Mouse (Mus musculus): ENCODE measurements around the gene Exosc6.
A peak's percentile ranks its signal among the peaks of the same experiment; 100 is the strongest.
"Not testable (repeated sequence)": the region's sequence is repeated elsewhere in the genome, so short reads cannot be mapped to it uniquely, and the experiment has no call there.

Gene Exosc6

DNA sequence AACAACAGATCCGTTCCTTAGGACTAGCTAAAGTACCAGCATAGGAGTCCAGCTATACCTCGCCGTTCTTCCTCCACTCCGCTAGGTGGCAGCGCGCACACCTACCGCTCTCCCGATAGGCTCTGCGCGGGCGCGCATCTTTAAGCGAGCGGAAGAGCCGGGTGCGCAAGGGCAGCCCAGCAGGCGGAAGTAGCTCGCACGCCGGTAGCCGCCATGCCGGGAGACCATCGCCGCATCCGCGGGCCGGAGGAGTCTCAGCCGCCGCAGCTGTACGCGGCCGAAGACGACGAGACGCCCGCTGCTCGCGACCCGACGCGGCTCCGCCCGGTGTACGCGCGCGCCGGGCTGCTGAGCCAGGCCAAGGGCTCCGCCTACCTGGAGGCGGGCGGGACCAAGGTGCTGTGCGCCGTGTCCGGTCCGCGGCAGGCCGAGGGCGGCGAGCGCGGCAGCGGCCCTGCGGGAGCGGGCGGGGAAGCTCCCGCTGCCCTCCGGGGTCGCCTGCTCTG, at the start of gene Exosc6:
Gene Exosc6 (plus strand): TSS at position 182 of the 506 bp plus-strand sequence.
- peak; percentile 88 to 90 for DNase-seq

DNA sequence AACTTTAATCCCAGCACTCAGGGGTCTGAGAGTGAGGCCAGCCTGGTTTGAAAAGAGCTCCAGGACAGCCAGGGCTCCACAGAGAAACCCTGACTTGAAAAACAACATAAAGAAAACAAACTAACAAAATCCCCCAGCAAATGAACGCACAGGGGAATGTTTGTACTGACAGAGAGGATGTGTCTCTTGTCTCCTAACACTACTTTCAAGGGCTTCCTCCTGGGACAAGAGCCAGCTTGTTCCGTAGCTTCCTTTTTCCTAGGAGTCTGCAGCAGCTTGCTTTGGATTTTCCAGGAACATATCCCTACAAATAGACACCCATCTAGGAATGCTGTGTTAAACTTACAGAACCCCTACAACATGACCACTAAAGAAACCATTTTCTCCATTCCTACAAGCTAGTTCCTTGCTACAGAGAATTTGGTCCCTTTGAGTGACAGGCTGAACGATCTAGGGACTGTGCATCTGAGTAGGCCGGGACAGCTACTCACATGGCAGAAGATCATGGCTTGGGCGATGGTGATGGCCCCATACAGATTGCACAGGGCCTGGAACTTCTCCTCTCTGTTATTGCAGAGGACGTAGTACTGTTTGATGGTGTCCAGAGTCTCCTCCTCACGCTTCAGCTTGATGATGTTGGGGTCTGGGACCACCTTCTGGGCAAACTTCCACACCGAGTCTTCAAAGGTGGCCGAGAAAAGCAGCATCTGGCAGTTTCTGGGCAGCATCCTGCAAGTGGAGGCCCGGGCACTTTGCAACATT, 45.7 kb upstream of the Exosc6 start:
- not testable (repeated sequence) for DNase-seq

DNA sequence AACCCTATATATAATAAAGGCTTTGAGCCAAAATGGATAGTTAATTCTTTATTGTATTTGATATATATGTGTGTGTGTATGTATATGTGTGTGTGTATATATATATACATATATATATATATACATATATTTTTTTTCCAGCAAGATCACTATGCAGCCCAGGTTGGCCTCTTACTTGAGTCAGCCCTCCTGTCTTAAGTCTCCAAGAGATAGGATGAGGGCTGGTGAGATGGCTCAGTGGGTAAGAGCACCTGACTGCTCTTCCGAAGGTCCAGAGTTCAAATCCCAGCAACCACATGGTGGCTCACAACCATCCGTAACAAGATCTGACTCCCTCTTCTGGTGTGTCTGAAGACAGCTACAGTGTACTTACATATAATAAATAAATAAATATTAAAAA, 29.5 kb upstream of the Exosc6 start:
- DNase-seq: not testable (repeated sequence)

DNA sequence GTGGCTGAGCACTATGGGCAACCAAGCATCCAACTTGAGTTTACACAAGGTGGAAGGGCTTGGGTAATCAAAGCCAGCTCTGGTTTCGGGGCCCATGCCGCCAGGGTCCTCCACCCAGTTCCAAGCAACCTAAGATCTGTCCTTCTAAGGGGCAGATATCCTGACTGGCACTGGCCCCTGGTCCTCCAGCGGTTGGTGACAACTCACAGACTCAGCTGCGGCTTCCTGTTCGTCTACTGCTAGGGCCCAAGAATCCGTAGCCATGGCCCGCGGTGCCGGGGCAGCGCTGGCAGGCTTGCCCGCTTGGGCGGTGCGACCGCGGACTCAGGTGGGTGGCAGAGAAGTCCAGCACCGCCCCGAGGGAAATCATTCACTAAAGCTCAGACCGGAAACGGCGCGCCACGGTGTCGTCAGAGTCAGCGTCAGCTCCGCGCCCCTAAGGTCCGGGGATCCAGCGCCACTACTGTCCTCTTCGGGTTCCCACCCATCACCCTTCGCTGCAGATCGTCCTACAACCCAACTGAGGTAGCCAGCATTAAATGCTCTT, 28.7 kb upstream of the Exosc6 start:
- peak; percentile 72 for DNase-seq

DNA sequence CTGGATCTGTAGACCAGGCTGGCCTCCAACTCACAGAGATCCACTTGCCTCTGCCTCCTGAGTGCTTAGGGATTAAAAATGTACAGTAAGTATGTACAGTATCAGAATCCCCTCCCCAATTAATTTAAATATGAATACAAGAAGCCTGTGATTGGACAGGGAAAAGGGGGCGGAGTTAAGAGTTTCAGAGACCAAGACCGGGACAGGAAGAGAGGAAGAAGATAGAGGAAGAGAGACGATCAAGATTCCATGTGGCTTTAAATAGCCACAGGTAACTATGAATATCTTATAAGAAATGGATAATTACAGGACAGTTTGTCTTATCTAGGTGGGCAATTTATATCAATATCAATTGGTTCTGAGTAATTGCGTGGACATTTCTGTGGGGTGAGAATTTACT, 26.6 kb upstream of the Exosc6 start:
- DNase-seq: no peak

DNA sequence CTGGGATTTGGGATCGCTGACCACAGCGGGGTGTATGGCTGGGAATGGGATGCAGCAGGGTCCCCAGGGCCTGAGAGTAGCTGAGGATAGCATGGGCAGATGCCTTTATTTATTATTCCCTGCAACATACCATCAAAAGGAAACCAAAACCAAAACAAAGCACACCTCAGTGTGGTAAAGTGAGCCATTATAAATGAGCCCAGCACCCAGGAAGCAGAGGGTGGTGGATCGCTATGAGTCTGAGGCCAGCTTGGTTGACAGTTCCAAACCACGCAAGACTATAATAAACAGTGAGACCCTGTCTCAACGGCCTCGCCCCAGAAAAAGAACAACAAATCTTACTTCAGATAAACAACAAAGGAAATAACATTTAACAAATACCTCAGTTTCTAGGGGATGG, 26.1 kb upstream of the Exosc6 start:
- DNase-seq: no peak

DNA sequence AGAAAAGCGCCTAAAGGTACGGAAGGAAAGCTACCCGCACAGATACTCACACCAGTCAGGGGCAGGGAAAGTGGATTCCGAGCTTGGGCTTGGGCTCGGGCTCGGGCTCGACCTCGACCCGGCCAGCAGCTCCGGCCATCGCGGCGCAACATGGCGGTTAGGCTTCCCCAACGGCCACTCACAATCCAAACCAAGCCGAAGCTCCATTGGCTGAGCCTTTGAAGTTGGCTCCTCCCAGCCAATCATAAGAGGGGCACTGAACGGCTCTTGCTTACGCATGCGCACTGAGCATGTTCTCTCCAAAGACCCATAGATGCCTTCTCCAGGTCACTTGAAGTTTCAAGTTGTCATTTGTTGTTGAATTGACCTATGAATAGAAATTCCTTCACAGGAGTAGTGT, 24.6 kb upstream of the Exosc6 start, which contains the start of gene Ddx19b:
Gene Ddx19b (minus strand): TSS at position 180 of the 400 bp plus-strand sequence.
- DNase-seq: no peak

DNA sequence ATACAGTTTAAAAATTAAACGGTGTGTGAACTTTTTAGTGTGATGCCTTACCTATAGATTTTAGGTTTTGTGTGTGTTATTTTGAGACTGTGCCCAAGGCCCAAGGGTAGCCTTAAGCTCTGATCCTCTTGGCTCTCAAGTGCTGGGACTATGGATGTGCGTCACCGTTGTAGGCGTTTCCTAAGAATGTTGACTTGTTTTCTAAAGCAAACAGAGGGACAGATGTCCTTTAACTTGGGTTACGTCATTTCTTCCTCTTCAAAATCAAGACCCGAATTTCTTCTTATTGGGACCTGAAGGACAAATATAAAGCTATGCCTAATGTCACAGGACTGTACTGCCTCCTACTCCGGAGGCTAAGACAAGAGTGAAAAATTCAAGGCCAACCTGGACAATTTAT, 23.2 kb upstream of the Exosc6 start, which contains the start of gene Aars:
Gene Aars (plus strand): TSS at position 229 of the 400 bp plus-strand sequence.
- no peak for DNase-seq

DNA sequence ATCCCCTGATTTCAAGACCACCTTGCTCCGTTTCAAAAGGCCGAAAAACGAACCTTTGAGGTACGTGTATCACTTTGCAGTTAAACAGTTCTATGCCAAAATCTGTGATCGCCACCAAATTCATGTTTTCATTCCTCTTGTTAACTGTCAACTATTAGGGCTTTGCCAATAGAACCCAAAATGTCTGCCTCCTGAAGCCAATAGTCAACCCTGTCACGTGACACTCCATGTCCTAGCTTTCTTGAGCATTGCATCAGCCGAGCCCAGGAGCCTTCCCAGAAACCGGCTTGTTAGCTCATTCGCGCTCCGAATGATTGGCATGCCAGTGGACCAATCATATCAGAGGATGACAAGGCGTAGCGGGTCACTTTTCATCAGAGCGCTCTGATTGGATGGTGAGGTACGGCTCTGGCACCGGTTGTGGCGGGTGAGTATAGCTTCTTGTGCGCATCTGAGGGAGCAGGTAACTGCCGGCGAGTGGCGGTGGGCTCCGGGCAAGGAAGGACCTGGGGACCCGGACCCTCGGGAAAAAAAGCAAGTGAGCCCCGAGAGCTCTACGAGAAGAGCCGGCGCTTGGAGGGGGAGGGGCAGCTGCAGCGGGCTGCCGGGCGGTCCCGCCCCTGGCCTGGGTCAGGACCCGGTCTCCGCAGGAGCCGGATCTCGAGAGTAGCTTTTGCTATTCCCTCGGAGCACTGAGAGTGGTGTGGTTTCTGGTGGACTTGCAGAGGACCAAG, 22.5 kb upstream of the Exosc6 start:
- DNase-seq: peak; percentile 89 to 94

DNA sequence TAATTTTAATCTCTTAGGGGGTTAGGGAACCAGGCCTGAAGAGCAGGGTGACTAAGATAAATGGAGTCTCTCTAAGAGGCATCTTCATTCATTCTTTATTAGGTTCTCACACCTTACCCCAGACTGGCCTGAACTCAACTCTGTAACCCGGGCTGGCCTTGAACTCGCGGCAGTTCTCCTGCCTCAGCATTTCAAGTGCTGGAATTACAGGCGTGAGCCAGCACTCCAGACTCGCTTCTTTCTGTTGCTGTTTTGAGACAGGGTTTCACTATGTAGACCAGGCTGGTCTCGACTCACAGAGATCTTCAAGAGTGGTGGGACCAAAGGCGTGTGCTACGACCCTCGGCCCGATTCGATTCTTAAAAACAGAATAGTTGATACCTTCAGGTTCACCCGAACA, 21.9 kb upstream of the Exosc6 start:
- DNase-seq: no peak

DNA sequence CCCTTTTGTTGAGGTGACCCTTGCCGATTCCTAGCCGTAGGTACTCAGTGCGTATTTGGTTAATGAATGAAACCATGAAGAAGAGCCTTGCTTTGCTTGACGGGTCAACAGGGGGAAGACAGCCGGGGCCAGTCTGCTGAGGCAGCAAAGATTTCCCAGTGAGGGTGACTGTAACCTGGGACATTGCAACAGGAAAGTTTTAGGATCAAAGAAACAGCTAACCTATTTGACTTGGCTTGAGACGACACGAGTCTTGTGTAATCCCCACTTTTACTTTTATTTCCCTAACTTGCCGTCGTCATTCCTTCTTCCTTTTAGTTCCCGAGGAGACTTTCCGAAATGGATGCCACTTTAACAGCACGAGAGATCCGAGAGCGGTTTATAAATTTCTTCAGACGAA, 19.5 kb upstream of the Exosc6 start:
- DNase-seq: no peak

DNA sequence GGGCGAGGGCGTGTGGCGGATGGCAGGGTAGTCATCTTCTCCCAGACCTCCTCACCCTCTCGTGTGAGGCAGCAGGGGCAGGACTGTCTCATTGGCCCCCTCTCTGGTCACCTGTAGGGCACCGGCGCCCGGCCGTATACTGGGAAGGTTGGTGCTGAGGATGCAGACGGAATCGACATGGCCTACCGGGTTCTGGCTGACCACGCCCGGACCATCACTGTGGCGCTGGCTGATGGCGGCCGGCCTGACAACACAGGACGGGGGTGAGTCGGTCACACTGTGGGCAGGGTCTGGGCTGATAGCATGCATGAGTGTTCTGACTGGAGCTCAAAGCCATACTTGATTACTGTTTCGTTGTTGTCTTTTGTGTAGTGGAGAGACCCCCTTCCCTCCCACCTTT, 13.6 kb upstream of the Exosc6 start:
- no peak for DNase-seq

DNA sequence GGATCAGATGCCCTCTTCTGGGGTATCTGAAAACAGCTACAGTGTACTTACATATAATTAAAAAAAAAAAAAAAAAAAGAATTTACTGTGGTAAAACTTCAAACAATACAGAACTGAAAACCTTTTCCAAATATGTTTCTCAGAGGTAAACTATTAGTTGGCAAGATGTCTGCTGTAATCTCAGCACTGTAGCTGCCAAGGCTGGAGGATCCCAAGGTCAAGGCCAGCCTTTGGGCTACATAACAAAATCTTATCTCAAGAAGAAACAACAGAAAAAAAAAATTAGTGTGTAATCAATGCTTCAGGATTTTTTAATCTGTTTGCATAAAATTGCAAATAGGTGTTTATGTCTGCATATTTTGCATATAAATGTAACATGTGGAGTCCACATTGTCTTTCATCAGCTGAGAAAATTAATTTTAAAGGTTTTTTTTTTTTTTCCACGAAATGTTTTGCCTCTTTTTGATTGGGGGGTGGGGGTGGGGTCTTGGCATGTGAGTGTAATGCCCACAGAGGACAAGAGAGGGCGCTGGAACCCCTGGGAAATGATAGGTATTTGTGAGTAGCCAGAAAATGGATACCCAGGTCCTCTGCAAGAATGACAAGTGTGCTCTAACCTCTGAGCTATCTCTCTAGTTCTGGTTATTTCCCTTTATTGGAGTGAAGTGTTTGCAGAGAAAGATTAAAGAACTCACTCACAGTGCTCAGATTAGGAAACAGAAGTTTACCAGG, 12.0 kb upstream of the Exosc6 start:
- no peak for DNase-seq

DNA sequence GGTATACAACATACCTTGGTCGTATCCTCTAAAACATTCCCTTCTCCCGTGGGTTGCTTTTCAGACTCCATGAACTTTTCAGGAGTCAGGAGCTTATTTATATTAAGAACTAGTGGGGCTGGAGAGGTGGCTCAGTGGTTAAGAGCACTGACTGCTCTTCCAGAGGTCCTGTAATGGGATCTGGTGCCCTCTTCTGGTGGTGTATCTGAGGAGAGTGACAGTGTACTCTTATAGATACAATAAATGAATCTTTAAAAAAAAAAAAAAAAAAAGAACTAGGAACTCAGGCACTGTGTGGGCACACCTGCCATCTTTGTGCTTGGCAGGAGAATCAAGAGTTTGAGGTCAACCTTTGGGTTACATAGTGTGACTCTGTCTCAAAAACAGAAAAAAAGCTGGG, 7.4 kb upstream of the Exosc6 start:
- DNase-seq: peak in 1 of 2 experiments; percentile 27

DNA sequence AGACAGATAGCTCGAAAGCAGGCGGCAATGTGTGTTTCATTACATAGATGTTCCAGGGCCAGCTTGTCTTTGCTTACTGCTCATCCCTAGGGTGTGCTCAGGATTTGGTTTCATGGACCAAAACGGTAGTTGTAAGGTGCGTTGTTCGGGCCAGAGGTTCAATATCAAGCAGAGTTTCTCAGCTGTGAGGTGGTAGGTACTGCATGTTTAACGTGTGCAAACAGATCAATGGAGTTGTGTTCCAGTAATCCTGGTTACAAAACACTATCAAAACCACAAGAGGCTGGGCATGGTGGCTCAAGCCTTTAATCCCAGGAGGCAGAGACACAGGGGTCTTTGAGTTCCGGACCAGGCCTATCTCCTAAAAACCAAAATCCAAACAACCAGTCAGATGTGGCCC, 7.0 kb upstream of the Exosc6 start:
- DNase-seq: no peak

DNA sequence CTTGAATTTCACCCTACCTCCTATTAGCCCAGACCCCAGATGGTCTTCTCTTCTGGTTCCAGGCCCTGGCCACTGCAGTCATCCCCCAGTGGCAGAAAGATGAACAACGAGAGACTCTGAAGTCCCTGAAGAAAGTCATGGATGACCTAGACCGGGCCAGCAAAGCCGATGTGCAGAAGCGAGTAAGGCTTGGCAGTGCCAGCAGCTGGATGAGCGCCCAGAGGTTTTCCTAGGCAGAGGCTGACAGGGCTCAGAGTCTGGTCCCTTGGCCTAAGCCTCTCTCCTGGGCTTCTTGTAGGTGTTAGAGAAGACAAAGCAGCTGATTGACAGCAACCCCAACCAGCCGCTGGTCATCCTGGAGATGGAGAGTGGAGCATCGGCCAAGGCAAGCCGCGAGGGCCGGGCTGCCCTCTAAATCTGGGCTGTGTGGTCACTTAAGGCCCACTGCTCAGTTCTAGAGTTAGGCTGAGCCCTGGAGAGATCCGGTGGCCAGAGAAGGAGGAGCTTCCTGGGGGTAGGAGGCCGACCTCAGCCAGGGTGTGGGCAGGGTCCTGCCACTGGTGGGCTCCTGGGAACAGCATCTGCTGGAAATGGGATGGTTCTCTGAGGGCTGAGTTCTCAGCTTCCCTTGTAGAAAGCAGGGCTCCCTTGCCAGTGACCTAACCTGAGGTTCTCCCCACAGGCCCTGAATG, 2.2 kb upstream of the Exosc6 start:
- no peak for DNase-seq

DNA sequence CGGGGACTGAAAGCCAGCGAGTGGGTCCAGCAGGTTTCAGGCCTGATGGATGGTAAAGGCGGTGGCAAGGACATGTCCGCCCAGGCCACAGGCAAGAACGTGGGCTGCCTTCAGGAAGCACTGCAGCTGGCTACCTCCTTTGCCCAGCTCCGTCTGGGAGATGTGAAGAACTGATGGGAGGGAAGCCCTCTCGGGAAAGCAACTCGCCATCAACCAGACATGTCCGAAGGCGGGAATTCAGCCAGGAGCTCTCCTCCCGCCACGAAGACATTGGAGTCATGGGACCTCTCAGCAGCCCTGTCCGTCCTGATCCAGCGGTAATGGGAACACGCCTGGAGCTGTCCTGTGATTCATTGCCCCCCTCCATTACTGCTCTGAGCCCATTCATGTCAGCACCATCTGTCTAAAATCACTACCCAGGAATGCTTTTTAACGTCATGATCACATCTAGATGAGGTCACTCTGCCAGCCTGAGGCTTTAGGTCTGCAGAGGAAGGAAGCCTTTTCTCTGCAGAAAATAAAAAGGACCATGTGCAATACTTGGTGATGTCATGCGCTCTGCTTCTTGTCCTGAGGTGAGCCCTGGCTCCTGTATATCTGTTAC, 1.0 kb upstream of the Exosc6 start:
- DNase-seq: no peak

DNA sequence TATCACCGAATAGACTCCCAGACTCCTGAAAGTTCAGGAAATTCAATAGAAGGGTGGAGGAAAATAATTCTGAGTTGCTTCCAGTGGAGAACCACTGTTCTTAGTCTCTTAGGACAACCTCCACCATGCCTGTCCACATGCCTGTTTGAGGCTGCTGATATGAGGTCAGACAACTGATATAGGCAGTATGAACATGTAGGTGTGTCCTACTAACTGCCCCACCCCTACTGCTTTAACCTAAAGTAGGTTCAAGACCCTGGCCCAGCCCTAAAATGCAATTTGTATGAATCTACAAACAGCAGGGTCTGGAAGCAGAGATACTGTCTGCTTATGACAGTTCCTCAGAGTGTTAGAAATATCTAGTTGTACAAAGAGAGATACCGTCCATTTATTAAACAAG, 478 bp upstream of the Exosc6 start:
- DNase-seq: no peak

DNA sequence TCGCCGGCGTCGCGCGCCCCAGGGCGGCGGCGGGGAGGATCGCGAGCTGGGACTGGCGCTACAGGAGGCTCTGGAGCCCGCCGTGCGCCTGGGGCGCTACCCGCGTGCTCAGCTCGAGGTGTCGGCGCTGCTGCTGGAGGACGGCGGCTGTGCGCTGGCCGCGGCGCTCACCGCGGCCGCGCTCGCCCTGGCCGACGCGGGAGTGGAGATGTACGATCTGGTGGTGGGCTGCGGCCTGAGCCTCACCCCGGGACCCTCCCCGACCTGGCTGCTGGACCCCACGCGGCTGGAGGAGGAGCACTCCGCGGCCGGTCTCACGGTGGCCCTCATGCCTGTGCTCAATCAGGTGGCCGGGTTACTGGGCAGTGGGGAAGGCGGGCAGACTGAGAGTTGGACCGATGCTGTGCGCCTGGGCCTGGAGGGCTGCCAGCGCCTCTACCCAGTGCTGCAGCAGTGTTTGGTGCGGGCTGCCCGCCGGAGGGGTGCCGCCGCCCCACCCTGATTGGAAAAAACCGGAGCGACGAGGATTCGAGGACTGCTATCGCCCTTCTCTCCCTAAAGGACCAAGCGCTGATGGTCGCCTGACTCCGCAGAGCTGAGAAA, 653 bp downstream of the Exosc6 start:
- DNase-seq: peak in 1 of 2 experiments; percentile 12

DNA sequence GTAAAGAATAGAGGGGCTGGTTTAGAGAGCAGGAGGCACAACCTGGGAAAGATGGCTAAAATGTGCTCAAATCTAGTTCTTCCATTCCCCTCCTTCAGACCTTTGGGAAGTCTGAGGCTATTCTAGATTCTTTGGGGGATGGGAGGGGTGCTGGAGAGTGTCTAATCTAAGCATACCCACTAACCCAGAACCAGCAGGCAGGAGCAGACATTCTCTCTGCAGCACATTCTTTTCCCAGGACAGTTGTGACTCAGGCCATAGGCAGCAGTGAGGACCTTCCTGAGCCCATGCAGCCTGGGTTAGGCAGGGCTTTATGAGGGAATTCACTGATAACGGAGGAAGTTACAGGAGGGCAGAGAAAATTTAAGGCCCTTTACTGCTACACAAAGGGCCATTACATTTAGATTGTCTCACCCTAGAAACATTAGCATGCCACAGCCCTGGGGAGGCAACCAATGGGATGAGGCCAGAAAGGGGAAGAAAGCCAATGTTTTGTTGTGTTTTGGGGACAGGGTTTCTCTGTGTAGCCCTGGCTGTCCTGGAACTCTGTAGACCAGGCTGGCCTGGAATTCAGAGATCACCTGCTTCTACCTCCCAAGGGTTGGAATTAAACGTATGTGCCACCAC, 2.9 kb downstream of the Exosc6 start:
- no peak for DNase-seq

DNA sequence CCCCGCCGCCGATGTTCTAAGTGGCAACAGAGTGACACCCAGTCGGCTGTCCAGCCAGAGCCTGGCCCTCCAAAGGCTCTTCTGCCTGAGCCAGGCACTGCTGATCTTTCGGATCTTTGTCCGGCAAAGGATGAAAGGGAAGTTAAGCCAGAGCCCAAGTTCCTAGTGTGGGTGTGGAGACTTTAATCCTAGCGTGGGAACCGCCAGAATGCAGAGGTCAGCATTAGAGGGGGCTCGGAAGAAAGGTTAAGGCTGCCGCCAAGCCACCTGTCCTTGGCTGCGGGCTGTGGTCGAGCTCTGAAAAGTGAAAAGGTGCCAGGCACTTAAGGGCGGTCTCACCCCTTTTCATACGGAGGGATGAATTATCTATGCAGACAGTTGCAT, 5.5 kb downstream of the Exosc6 start:
- no peak for DNase-seq

Data from thymus, postnatal 36 days (tissue).